Mouse (Mus musculus): ENCODE measurements at regions not wholly inside any gene's neighbourhood (a gene's known extent, or its start where the extent isn't known, plus 50 kb on each side); places are given as distances from the start of the nearest gene placed in this dataset.
A peak's percentile ranks its signal among the peaks of the same experiment; 100 is the strongest.
"Not testable (repeated sequence)": the region's sequence is repeated elsewhere in the genome, so short reads cannot be mapped to it uniquely, and the experiment has no call there.

GRCm38 (mm10) chr12:19125541-19125940 lies 611.2 kb downstream of the 5730507C01Rik start:
- 80% methylated on average over 4 of the region's 4 CpGs for WGBS
- no peak overlapping the region for H3K9ac ChIP-seq (replicated peaks; ENCODE audit: low read length)
- no peaks in the 10 kb centered on the region for H3K4me1 ChIP-seq (ENCODE audit: insufficient read depth, low read length)
- no peaks in the 10 kb centered on the region for H3K36me3 ChIP-seq (ENCODE audit: insufficient read depth, low read length)
- no peak overlapping the region for H3K27ac ChIP-seq (ENCODE audit: low read length)
- ATAC-seq (ENCODE audit: low FRiP score, low TSS enrichment): no peak
- H3K27me3 ChIP-seq (ENCODE audit: insufficient read depth, low read length): no peaks in the 10 kb centered on the region
- peaks cover 25% of the 10 kb centered on the region for H3K9me3 ChIP-seq (ENCODE audit: low read length)
- no peak overlapping the region for H3K4me3 ChIP-seq (ENCODE audit: low read length)
- no peak overlapping the region for H3K4me2 ChIP-seq (replicated peaks; ENCODE audit: low read depth, low read length)

GRCm38 (mm10) chr12:19175631-19176030 lies 661.3 kb downstream of the 5730507C01Rik start:
- peaks cover 10% of the 10 kb centered on the region for H3K9me3 ChIP-seq (ENCODE audit: low read length)
- H3K27me3 ChIP-seq (ENCODE audit: insufficient read depth, low read length): no peaks in the 10 kb centered on the region
- H3K4me1 ChIP-seq (ENCODE audit: insufficient read depth, low read length): no peaks in the 10 kb centered on the region
- no peaks in the 10 kb centered on the region for H3K36me3 ChIP-seq (ENCODE audit: insufficient read depth, low read length)
- 15% methylated on average over 32 of the region's 43 CpGs for WGBS
- no peak overlapping the region for H3K9ac ChIP-seq (replicated peaks; ENCODE audit: low read length)
- no peak overlapping the region for H3K4me2 ChIP-seq (replicated peaks; ENCODE audit: low read depth, low read length)
- no peak overlapping the region for H3K27ac ChIP-seq (ENCODE audit: low read length)
- H3K4me3 ChIP-seq (ENCODE audit: low read length): no peak overlapping the region
- no peak for ATAC-seq (ENCODE audit: low FRiP score, low TSS enrichment)

GRCm38 (mm10) chr12:19192396-19192795 lies 678.1 kb downstream of the 5730507C01Rik start:
- Histone ChIP-seq H3K9me3 (ENCODE audit: low read length) (peaks cover 21% of the 10 kb centered on the region), H3K4me2 (replicated peaks; ENCODE audit: low read depth, low read length) (no peak overlapping the region), H3K27me3 (ENCODE audit: insufficient read depth, low read length) (no peaks in the 10 kb centered on the region), H3K4me1 (ENCODE audit: insufficient read depth, low read length) (no peaks in the 10 kb centered on the region), H3K4me3 (ENCODE audit: low read length) (no peak overlapping the region), H3K9ac (replicated peaks; ENCODE audit: low read length) (no peak overlapping the region), H3K27ac (ENCODE audit: low read length) (no peak overlapping the region), H3K36me3 (ENCODE audit: insufficient read depth, low read length) (no peaks in the 10 kb centered on the region)
- 94% methylated on average over 5 of the region's 5 CpGs for WGBS
- ATAC-seq (ENCODE audit: low FRiP score, low TSS enrichment): no peak

GRCm38 (mm10) chr12:19193041-19193440 lies 678.7 kb downstream of the 5730507C01Rik start:
- not testable (repeated sequence) for H3K4me2 ChIP-seq (replicated peaks; ENCODE audit: low read depth, low read length); ATAC-seq (ENCODE audit: low FRiP score, low TSS enrichment); H3K4me1 ChIP-seq (ENCODE audit: insufficient read depth, low read length); H3K9ac ChIP-seq (replicated peaks; ENCODE audit: low read length); H3K27me3 ChIP-seq (ENCODE audit: insufficient read depth, low read length); H3K36me3 ChIP-seq (ENCODE audit: insufficient read depth, low read length); H3K4me3 ChIP-seq (ENCODE audit: low read length); H3K27ac ChIP-seq (ENCODE audit: low read length)
- WGBS: 73% methylated on average over 3 of the region's 3 CpGs
- peaks cover 21% of the 10 kb centered on the region for H3K9me3 ChIP-seq (ENCODE audit: low read length)

GRCm38 (mm10) chr12:19223996-19224395 lies 709.7 kb downstream of the 5730507C01Rik start:
- not testable (repeated sequence) for ATAC-seq (ENCODE audit: low FRiP score, low TSS enrichment); H3K36me3 ChIP-seq (ENCODE audit: insufficient read depth, low read length); H3K9me3 ChIP-seq (ENCODE audit: low read length); H3K27me3 ChIP-seq (ENCODE audit: insufficient read depth, low read length); H3K4me3 ChIP-seq (ENCODE audit: low read length); H3K4me1 ChIP-seq (ENCODE audit: insufficient read depth, low read length); H3K4me2 ChIP-seq (replicated peaks; ENCODE audit: low read depth, low read length); H3K27ac ChIP-seq (ENCODE audit: low read length); H3K9ac ChIP-seq (replicated peaks; ENCODE audit: low read length)
- WGBS: 84% methylated on average over 1 of the region's 1 CpGs

GRCm38 (mm10) chr12:19246731-19247130 lies 707.6 kb upstream of the Gm21863 start:
- not testable (repeated sequence) for H3K9me3 ChIP-seq (ENCODE audit: low read length); H3K4me1 ChIP-seq (ENCODE audit: insufficient read depth, low read length); H3K27me3 ChIP-seq (ENCODE audit: insufficient read depth, low read length); H3K27ac ChIP-seq (ENCODE audit: low read length); H3K4me2 ChIP-seq (replicated peaks; ENCODE audit: low read depth, low read length); ATAC-seq (ENCODE audit: low FRiP score, low TSS enrichment); H3K4me3 ChIP-seq (ENCODE audit: low read length); H3K9ac ChIP-seq (replicated peaks; ENCODE audit: low read length); H3K36me3 ChIP-seq (ENCODE audit: insufficient read depth, low read length)
- WGBS: 93% methylated on average over 20 of the region's 23 CpGs

GRCm38 (mm10) chr12:19288271-19288890 lies 665.9 kb upstream of the Gm21863 start:
- Histone ChIP-seq H3K4me3 (ENCODE audit: low read length) (peak overlapping the region; percentile 45), H3K4me2 (replicated peaks; ENCODE audit: low read depth, low read length) (peak overlapping the region; percentile 40), H3K9ac (replicated peaks; ENCODE audit: low read length) (peak overlapping the region; percentile 48)
- H3K9me3 ChIP-seq (ENCODE audit: low read length); H3K27ac ChIP-seq (ENCODE audit: low read length); H3K27me3 ChIP-seq (ENCODE audit: insufficient read depth, low read length); H3K36me3 ChIP-seq (ENCODE audit: insufficient read depth, low read length); H3K4me1 ChIP-seq (ENCODE audit: insufficient read depth, low read length): not testable (repeated sequence)
- peak; percentile 88; the same call in 1 of the 2 replicates for ATAC-seq (ENCODE audit: low FRiP score, low TSS enrichment)
- WGBS: 7% methylated on average over 55 of the region's 75 CpGs

GRCm38 (mm10) chr12:19289038-19289437 lies 665.3 kb upstream of the Gm21863 start:
- Histone ChIP-seq H3K4me2 (replicated peaks; ENCODE audit: low read depth, low read length) (peak overlapping the region; percentile 40), H3K9ac (replicated peaks; ENCODE audit: low read length) (peak overlapping the region; percentile 48; the same call in 1 of the 2 replicates), H3K4me3 (ENCODE audit: low read length) (peak overlapping the region; percentile 45)
- H3K4me1 ChIP-seq (ENCODE audit: insufficient read depth, low read length); H3K27me3 ChIP-seq (ENCODE audit: insufficient read depth, low read length); H3K9me3 ChIP-seq (ENCODE audit: low read length); H3K27ac ChIP-seq (ENCODE audit: low read length); H3K36me3 ChIP-seq (ENCODE audit: insufficient read depth, low read length); ATAC-seq (ENCODE audit: low FRiP score, low TSS enrichment): not testable (repeated sequence)
- WGBS: 38% methylated on average over 18 of the region's 18 CpGs

GRCm38 (mm10) chr12:19292068-19292770 lies 662.1 kb upstream of the Gm21863 start:
- not testable (repeated sequence) for H3K9me3 ChIP-seq (ENCODE audit: low read length); H3K9ac ChIP-seq (replicated peaks; ENCODE audit: low read length); ATAC-seq (ENCODE audit: low FRiP score, low TSS enrichment); H3K4me1 ChIP-seq (ENCODE audit: insufficient read depth, low read length); H3K36me3 ChIP-seq (ENCODE audit: insufficient read depth, low read length); H3K27me3 ChIP-seq (ENCODE audit: insufficient read depth, low read length); H3K4me3 ChIP-seq (ENCODE audit: low read length); H3K27ac ChIP-seq (ENCODE audit: low read length); H3K4me2 ChIP-seq (replicated peaks; ENCODE audit: low read depth, low read length)
- 84% methylated on average over 2 of the region's 3 CpGs for WGBS

Measured in kidney, embryonic 16.5 days (tissue).